Mouse (Mus musculus) lung, postnatal 0 days (tissue): ENCODE measurements at regions not wholly inside any gene's neighbourhood (a gene's known extent, or its start where the extent isn't known, plus 50 kb on each side); places are given as distances from the start of the nearest gene placed in this dataset.

ENCODE experiments used
- CTCF ChIP-seq: IDR thresholded peaks from 2 replicates; pipeline ENCODE4 v1.5.1; 2016; ENCODE audit warnings: antibody characterized with exemption, mild to moderate bottlenecking
- EP300 ChIP-seq: IDR thresholded peaks from 2 replicates; pipeline ENCODE4 v1.6.1; 2016; ENCODE audit warnings: antibody characterized with exemption, mild to moderate bottlenecking, control low read depth

GRCm38 (mm10) chr2:74416097-74416496 lies 163.1 kb downstream of the Lnpk start:
- TF ChIP-seq CTCF = no peak
- no peak for TF ChIP-seq EP300
